Mouse (Mus musculus): Measurements from ENCODE around the gene Pcdh9. TPM values are rescaled to one million over a fixed set of nuclear protein-coding genes. Genes with fewer than 3 reads are reported as not detected.

The Pcdh9 gene
- polyA plus RNA-seq, 1 experiment: 71.3 TPM

GRCm38 (mm10) chr14:93287642-93288041 lies 602.8 kb downstream of the Pcdh9 start:
- Histone ChIP-seq H3K4me1 (ENCODE audit: control insufficient read depth, insufficient read depth, low read length) (no peaks in the 10 kb centered on the region), H3K27ac (ENCODE audit: insufficient read depth, low read length) (no peak overlapping the region), H3K4me3 (replicated peaks; ENCODE audit: insufficient read depth, low read depth, low read length) (no peak overlapping the region), H3K27me3 (ENCODE audit: control insufficient read depth, insufficient read depth, low read length) (no peaks in the 10 kb centered on the region)
- WGBS: 50% methylated on average over 1 of the region's 1 CpGs
- TF ChIP-seq CTCF (IDR thresholded peaks at IDR 0.05; ENCODE audit: borderline replicate concordance, insufficient read depth, low read depth, low read length) (no peak), POLR2A (IDR thresholded peaks at IDR 0.05; ENCODE audit: borderline replicate concordance, insufficient read depth, low read length) (no peak)
- DNase-seq: no peak

- no peak overlapping the region for H3K4me3 ChIP-seq (replicated peaks; ENCODE audit: insufficient read depth, low read depth, low read length)
- TF ChIP-seq POLR2A (IDR thresholded peaks at IDR 0.05; ENCODE audit: borderline replicate concordance, insufficient read depth, low read length) (no peak), CTCF (IDR thresholded peaks at IDR 0.05; ENCODE audit: borderline replicate concordance, insufficient read depth, low read depth, low read length) (no peak)
- H3K27ac ChIP-seq (ENCODE audit: insufficient read depth, low read length): no peak overlapping the region
- H3K27me3 ChIP-seq (ENCODE audit: control insufficient read depth, insufficient read depth, low read length): no peaks in the 10 kb centered on the region
- no peaks in the 10 kb centered on the region for H3K4me1 ChIP-seq (ENCODE audit: control insufficient read depth, insufficient read depth, low read length)
- DNase-seq: no peak
- whole genome bisulfite sequencing: 41% methylated on average over 7 of the region's 7 CpGs
Observed at GRCm38 (mm10) chr14:93285136-93285535, 605.3 kb downstream of the Pcdh9 start.

- Histone ChIP-seq H3K27me3 (ENCODE audit: control insufficient read depth, insufficient read depth, low read length) (no peaks in the 10 kb centered on the region), H3K27ac (ENCODE audit: insufficient read depth, low read length) (no peak overlapping the region), H3K4me3 (replicated peaks; ENCODE audit: insufficient read depth, low read depth, low read length) (no peak overlapping the region), H3K4me1 (ENCODE audit: control insufficient read depth, insufficient read depth, low read length) (no peaks in the 10 kb centered on the region)
- WGBS: 98% methylated on average over 3 of the region's 3 CpGs
- no peak for TF ChIP-seq CTCF (IDR thresholded peaks at IDR 0.05; ENCODE audit: borderline replicate concordance, insufficient read depth, low read depth, low read length)
- no peak for TF ChIP-seq POLR2A (IDR thresholded peaks at IDR 0.05; ENCODE audit: borderline replicate concordance, insufficient read depth, low read length)
- DNase-seq: no peak
Observed at GRCm38 (mm10) chr14:93284009-93284408, 606.5 kb downstream of the Pcdh9 start.

- Histone ChIP-seq H3K27ac (ENCODE audit: insufficient read depth, low read length) (no peak overlapping the region), H3K4me1 (ENCODE audit: control insufficient read depth, insufficient read depth, low read length) (no peaks in the 10 kb centered on the region), H3K4me3 (replicated peaks; ENCODE audit: insufficient read depth, low read depth, low read length) (no peak overlapping the region), H3K27me3 (ENCODE audit: control insufficient read depth, insufficient read depth, low read length) (no peaks in the 10 kb centered on the region)
- DNase-seq: no peak
- TF ChIP-seq CTCF (IDR thresholded peaks at IDR 0.05; ENCODE audit: borderline replicate concordance, insufficient read depth, low read depth, low read length) (no peak), POLR2A (IDR thresholded peaks at IDR 0.05; ENCODE audit: borderline replicate concordance, insufficient read depth, low read length) (no peak)
Observed at GRCm38 (mm10) chr14:93275661-93276060, 614.8 kb downstream of the Pcdh9 start.

GRCm38 (mm10) chr14:93274767-93275166 lies 615.7 kb downstream of the Pcdh9 start:
- no peak overlapping the region for H3K27ac ChIP-seq (ENCODE audit: insufficient read depth, low read length)
- H3K27me3 ChIP-seq (ENCODE audit: control insufficient read depth, insufficient read depth, low read length): no peaks in the 10 kb centered on the region
- H3K4me3 ChIP-seq (replicated peaks; ENCODE audit: insufficient read depth, low read depth, low read length): no peak overlapping the region
- no peaks in the 10 kb centered on the region for H3K4me1 ChIP-seq (ENCODE audit: control insufficient read depth, insufficient read depth, low read length)
- no peak for DNase-seq
- TF ChIP-seq CTCF (IDR thresholded peaks at IDR 0.05; ENCODE audit: borderline replicate concordance, insufficient read depth, low read depth, low read length) (no peak), POLR2A (IDR thresholded peaks at IDR 0.05; ENCODE audit: borderline replicate concordance, insufficient read depth, low read length) (no peak)

DNA sequence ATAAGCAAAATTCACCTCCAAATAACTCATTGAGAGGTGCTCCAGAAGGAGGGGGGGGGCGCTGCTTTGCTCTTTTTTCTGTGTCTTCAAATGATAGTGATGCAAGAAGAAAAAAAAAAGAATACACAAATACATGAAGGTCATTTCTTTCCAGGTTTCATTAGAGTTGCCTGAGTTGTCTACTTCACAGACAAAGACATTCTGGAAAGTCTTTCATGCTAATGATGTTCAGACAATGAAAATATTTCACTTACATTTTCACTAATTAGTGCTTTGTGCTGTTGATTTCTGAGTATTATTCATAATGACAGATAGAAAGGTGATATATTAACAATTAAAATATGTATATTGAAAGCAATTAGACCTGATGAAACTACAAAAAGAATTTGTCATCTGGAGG lies 637.1 kb downstream of the Pcdh9 start:
- no peak for TF ChIP-seq CTCF (IDR thresholded peaks at IDR 0.05; ENCODE audit: borderline replicate concordance, insufficient read depth, low read depth, low read length)
- no peak for TF ChIP-seq POLR2A (IDR thresholded peaks at IDR 0.05; ENCODE audit: borderline replicate concordance, insufficient read depth, low read length)
- DNase-seq: no peak
- H3K27ac ChIP-seq (ENCODE audit: insufficient read depth, low read length): no peak overlapping the region
- 100% methylated on average over 1 of the region's 1 CpGs for WGBS
- no peaks in the 10 kb centered on the region for H3K4me1 ChIP-seq (ENCODE audit: control insufficient read depth, insufficient read depth, low read length)
- H3K4me3 ChIP-seq (replicated peaks; ENCODE audit: insufficient read depth, low read depth, low read length): no peak overlapping the region
- no peaks in the 10 kb centered on the region for H3K27me3 ChIP-seq (ENCODE audit: control insufficient read depth, insufficient read depth, low read length)

DNA sequence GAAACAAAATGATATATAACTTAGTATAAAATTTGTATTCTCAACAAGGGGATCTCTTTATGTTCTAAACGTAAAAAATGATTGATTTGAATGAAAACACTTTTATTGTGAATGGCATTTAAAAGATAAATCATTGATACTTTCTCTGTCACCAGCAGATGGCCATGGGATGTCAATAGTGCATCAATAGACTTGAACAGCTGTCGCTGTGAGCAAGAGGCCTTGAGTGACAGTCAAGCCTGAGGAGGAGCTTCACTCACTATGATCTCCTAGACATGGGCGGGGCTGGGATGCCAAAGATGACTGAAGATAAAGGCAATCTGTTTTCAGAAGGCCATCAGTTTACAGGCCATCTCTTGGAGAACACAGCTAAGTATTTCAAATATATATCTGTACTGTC lies 650.2 kb downstream of the Pcdh9 start:
- H3K4me1 ChIP-seq (ENCODE audit: control insufficient read depth, insufficient read depth, low read length): no peaks in the 10 kb centered on the region
- H3K27ac ChIP-seq (ENCODE audit: insufficient read depth, low read length): no peak overlapping the region
- H3K4me3 ChIP-seq (replicated peaks; ENCODE audit: insufficient read depth, low read depth, low read length): no peak overlapping the region
- DNase-seq: no peak
- TF ChIP-seq CTCF (IDR thresholded peaks at IDR 0.05; ENCODE audit: borderline replicate concordance, insufficient read depth, low read depth, low read length) (no peak), POLR2A (IDR thresholded peaks at IDR 0.05; ENCODE audit: borderline replicate concordance, insufficient read depth, low read length) (no peak)
- WGBS: 93% methylated on average over 3 of the region's 3 CpGs
- no peaks in the 10 kb centered on the region for H3K27me3 ChIP-seq (ENCODE audit: control insufficient read depth, insufficient read depth, low read length)

DNA sequence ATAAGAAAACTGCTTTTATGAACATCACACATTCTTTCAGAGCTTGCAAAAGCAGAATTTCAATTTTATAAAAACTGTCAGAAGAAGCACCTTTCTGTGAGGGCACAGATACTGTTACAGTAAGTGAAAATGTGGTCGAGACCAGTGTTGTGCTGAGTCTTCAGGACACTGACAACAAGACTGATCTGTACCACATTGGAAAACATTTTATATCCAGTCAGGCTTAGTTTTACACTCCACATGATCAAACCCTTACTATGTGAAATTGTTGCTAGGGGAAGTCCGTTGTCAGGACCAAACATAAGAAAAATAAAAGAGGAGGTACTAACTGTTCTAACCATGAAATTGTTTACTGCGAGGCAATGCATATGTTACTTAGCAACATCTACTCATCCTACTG lies 656.1 kb downstream of the Pcdh9 start:
- TF ChIP-seq POLR2A (IDR thresholded peaks at IDR 0.05; ENCODE audit: borderline replicate concordance, insufficient read depth, low read length): no peak
- no peak for DNase-seq
- Histone ChIP-seq H3K27ac (ENCODE audit: insufficient read depth, low read length) (no peak overlapping the region), H3K4me1 (ENCODE audit: control insufficient read depth, insufficient read depth, low read length) (no peaks in the 10 kb centered on the region), H3K27me3 (ENCODE audit: control insufficient read depth, insufficient read depth, low read length) (no peaks in the 10 kb centered on the region), H3K4me3 (replicated peaks; ENCODE audit: insufficient read depth, low read depth, low read length) (no peak overlapping the region)
- WGBS: 78% methylated on average over 3 of the region's 3 CpGs

Measured in cerebellum, adult 2 months (tissue).